15 mouse cellular contexts compared by ENCODE assay signal in genomic region chr2:66177017-66177416, GRCm38 (mm10). TPM values are rescaled to one million over a fixed set of nuclear protein-coding genes. Genes with fewer than 3 reads are reported as not detected.
DNase-seq lines count a peak whose midpoint lies in the region; ATAC-seq and TF ChIP-seq lines count a peak whose summit lies in the region.
"Had no signal": no experiment of that assay in that cellular context is flagged by ENCODE, and none has a peak within 500 bp of the region (broad histone marks: within the 10 kb centered on the region; RNA-seq: fewer than 3 reads in every experiment).

No protein-coding gene starts in this region.

- H3K4me1 ChIP-seq in forebrain, embryonic 11.5 days (replicated peaks; ENCODE audit: control insufficient read depth, insufficient read depth, low read length) = peaks cover 9% of the 10 kb centered on the region; the same call in 1 of the 2 replicates
- H3K4me1 ChIP-seq in hindbrain, embryonic 14.5 days (replicated peaks; ENCODE audit: control insufficient read depth, insufficient read depth, low read length) = peaks cover 26% of the 10 kb centered on the region
- peaks cover 11% of the 10 kb centered on the region; the same call in 1 of the 2 replicates for H3K4me1 ChIP-seq in midbrain, postnatal 0 days (ENCODE audit: insufficient read depth, low read length)

- no peaks in the 10 kb centered on the region for H3K27me3 ChIP-seq in forebrain, embryonic 11.5 days (ENCODE audit: control insufficient read depth, insufficient read depth, low read length)
- H3K27me3 ChIP-seq in hindbrain, embryonic 14.5 days (ENCODE audit: control insufficient read depth, insufficient read depth, low read length) = no peaks in the 10 kb centered on the region
- H3K27me3 ChIP-seq in midbrain, postnatal 0 days (ENCODE audit: insufficient read depth, low read length) = no peaks in the 10 kb centered on the region

- no peaks in the 10 kb centered on the region for H3K36me3 ChIP-seq in forebrain, embryonic 11.5 days (ENCODE audit: control insufficient read depth, insufficient read depth, low read length)
- no peaks in the 10 kb centered on the region for H3K36me3 ChIP-seq in hindbrain, embryonic 14.5 days (replicated peaks; ENCODE audit: control insufficient read depth, insufficient read depth)
- no peaks in the 10 kb centered on the region for H3K36me3 ChIP-seq in midbrain, postnatal 0 days (ENCODE audit: insufficient read depth, low read length)

- intact Hi-C loops in heart, postnatal 25 days (cut with DNase I) = no loop called here

- ATAC-seq in forebrain, embryonic 11.5 days (replicated peaks; ENCODE audit: low FRiP score) = no peak
- ATAC-seq in hindbrain, embryonic 14.5 days (ENCODE audit: low FRiP score) = no peak
- no peak for ATAC-seq in midbrain, postnatal 0 days (ENCODE audit: low FRiP score)
- ATAC-seq: intestine, postnatal 0 days had no signal

- WGBS in forebrain, embryonic 11.5 days = 82% methylated on average over 7 of the region's 7 CpGs
- whole genome bisulfite sequencing in hindbrain, embryonic 14.5 days = 49% methylated on average over 7 of the region's 7 CpGs
- WGBS in midbrain, postnatal 0 days = 56% methylated on average over 7 of the region's 7 CpGs

- no peak for TF ChIP-seq CTCF in midbrain, postnatal 0 days (IDR thresholded peaks at IDR 0.05)

- H3K9me3 ChIP-seq in forebrain, embryonic 11.5 days (ENCODE audit: control insufficient read depth, low read length) = no peaks in the 10 kb centered on the region
- H3K9me3 ChIP-seq in hindbrain, embryonic 14.5 days (ENCODE audit: control insufficient read depth, low read length) = no peaks in the 10 kb centered on the region
- H3K9me3 ChIP-seq in midbrain, postnatal 0 days (ENCODE audit: low read length) = no peaks in the 10 kb centered on the region

- H3K4me3 ChIP-seq in forebrain, embryonic 11.5 days (ENCODE audit: low read depth, low read length) = no peak overlapping the region
- H3K4me3 ChIP-seq in hindbrain, embryonic 14.5 days (replicated peaks; ENCODE audit: low read length) = no peak overlapping the region
- no peak overlapping the region for H3K4me3 ChIP-seq in midbrain, postnatal 0 days (ENCODE audit: low read depth, low read length)

- H3K9ac ChIP-seq in forebrain, embryonic 11.5 days (ENCODE audit: low read length) = no peak overlapping the region; the same call in 1 of the 2 replicates
- H3K9ac ChIP-seq in hindbrain, embryonic 14.5 days = no peak overlapping the region
- H3K9ac ChIP-seq in midbrain, postnatal 0 days (replicated peaks; ENCODE audit: low read length, poor library complexity, severe bottlenecking) = no peak overlapping the region
- H3K9ac ChIP-seq: lung, embryonic 14.5 days had no signal

- DNase-seq in heart, adult 11 months = peak; percentile 77
- no peak for DNase-seq in heart, postnatal 25 days (ENCODE audit: low spot score)
- DNase-seq in forebrain, embryonic 11.5 days (ENCODE audit: low spot score) = no peak
- DNase-seq in hindbrain, embryonic 14.5 days (ENCODE audit: low spot score) = no peak
- DNase-seq in midbrain, postnatal 0 days (ENCODE audit: low spot score) = peak; percentile 38
- no peak for DNase-seq in spleen, postnatal 4 days (ENCODE audit: low spot score in 2 of 2)
- no peak for DNase-seq in lung, postnatal 25 days (ENCODE audit: low spot score)
- DNase-seq: adrenal gland, postnatal 25 days; B cell, adult 2 months; embryo, embryonic 11 days; heart, adult 18-20 months; kidney, postnatal 14 days; lung, embryonic 14.5 days had no signal

- no peak overlapping the region for H3K4me2 ChIP-seq in forebrain, embryonic 11.5 days (ENCODE audit: low read depth, low read length, severe bottlenecking)
- H3K4me2 ChIP-seq in hindbrain, embryonic 14.5 days (replicated peaks) = no peak overlapping the region
- H3K4me2 ChIP-seq in midbrain, postnatal 0 days (ENCODE audit: low read depth, low read length, poor library complexity, severe bottlenecking) = no peak overlapping the region
- H3K4me2 ChIP-seq: lung, embryonic 14.5 days had no signal

- peak overlapping the region; percentile 89; the same call in 1 of the 2 replicates for H3K27ac ChIP-seq in forebrain, embryonic 11.5 days (ENCODE audit: low read depth, low read length)
- H3K27ac ChIP-seq in hindbrain, embryonic 14.5 days = peak overlapping the region; percentile 92
- H3K27ac ChIP-seq in midbrain, postnatal 0 days (ENCODE audit: low read depth, low read length) = peak overlapping the region; percentile 45; the same call in 1 of the 2 replicates
- H3K27ac ChIP-seq: stomach, postnatal 0 days had no signal

RNA-seq across cellular contexts. Expression of gene Galnt3, which starts 52.2 kb away (rescaled TPM):
- total RNA-seq in heart, postnatal 25 days (2021) = not detected
- polyA plus RNA-seq in forebrain, embryonic 11.5 days (2014; fragmentation: Nextera tagmentation; extraction: Ambion mirVana) = 0.83 and 1.3 TPM in 2 replicates
- polyA plus RNA-seq in hindbrain, embryonic 14.5 days (2014; fragmentation: Nextera tagmentation; extraction: Ambion mirVana) = 0.70 and 1.4 TPM in 2 replicates
- total RNA-seq in midbrain, postnatal 0 days (2014; rRNA removed) = 3.5 and 4.7 TPM in 2 replicates
- 1.3 and 1.5 TPM in 2 replicates for polyA plus RNA-seq in midbrain, postnatal 0 days (2015; fragmentation: Nextera tagmentation; extraction: Ambion mirVana)

Comparison
In these comparisons a context has a peak if more than half of its experiments do, and no peak if none do; other contexts are left out.
1. DNase-seq: peak in heart, adult 11 months (single experiment) and midbrain, postnatal 0 days (single experiment); none in heart, postnatal 25 days (single experiment), forebrain, embryonic 11.5 days (single experiment), hindbrain, embryonic 14.5 days (single experiment), spleen, postnatal 4 days (0 of 2) and lung, postnatal 25 days (single experiment).
2. Peak in every context shown above with its lines, with median percentiles within 50 percentile points of each other: H3K27ac ChIP-seq.